Mouse (Mus musculus): ENCODE results near the gene Olfr322. TPM values are rescaled to one million over a fixed set of nuclear protein-coding genes. Genes with fewer than 3 reads are reported as not detected.

The Olfr322 gene
- polyA plus RNA-seq, 1 experiment, result 0.07 TPM

DNA sequence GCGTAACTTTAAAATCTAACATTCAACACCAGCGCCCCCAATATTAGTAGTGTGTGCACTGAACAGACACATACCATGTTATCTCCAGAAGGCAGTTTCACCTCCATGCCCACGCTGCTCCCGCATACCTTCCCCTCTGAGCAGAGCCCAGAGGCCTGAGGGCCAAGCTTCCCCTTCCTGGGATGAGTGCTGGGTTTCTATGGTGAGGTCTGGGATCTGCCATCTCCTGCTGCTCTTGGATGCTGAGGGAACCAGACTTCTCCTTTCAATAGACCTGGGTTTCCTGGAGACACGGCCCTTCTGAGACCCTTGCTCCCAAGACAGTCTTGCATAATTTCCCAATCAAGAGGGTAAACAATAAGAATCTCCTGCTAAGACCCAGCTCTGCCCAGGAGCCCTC, 28.2 kb upstream of the Olfr322 start, which contains the start of gene Olfr323:
Gene Olfr323, minus strand, starts transcription at position 101 of the 400 bp plus-strand sequence.
- TF ChIP-seq POLR2A (IDR thresholded peaks at IDR 0.05; ENCODE audit: control insufficient read depth, extremely low read depth, insufficient read depth, low read length, poor library complexity), result no peak
- Histone ChIP-seq H3K4me1 (replicated peaks; ENCODE audit: control insufficient read depth, insufficient read depth, low read length) (no peaks in the 10 kb centered on the region), H3K27me3 (ENCODE audit: control insufficient read depth, insufficient read depth, low read length) (no peaks in the 10 kb centered on the region), H3K36me3 (ENCODE audit: control insufficient read depth, insufficient read depth, low read length) (no peaks in the 10 kb centered on the region), H3K27ac (ENCODE audit: control insufficient read depth, insufficient read depth, low read length) (no peak within 1 kb of the TSS), H3K4me3 (ENCODE audit: control insufficient read depth, insufficient read depth, low read length) (no peak within 1 kb of the TSS)
- 84% methylated on average over 5 of the region's 5 CpGs for WGBS
- no peak for DNase-seq

DNA sequence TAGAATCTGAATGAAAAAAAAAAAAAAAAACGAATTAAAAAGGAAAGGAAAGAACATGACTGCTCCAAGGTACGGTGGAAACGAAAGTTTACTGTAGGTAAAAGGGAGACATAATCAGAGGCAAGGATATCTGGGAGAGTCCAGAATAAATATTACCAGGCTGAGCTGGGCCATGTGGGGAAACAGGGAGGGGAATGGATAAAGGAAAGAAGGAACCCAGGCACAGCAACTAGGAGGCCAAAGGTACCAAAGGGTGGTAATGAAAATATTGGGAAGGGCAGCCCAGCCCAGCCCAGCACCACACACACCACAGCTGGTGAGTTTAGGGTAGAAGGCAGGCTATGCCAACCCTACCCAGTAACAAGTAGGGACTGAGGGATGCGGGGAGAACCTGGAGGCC, 23.7 kb upstream of the Olfr322 start:
- no peaks in the 10 kb centered on the region for H3K27me3 ChIP-seq (ENCODE audit: control insufficient read depth, insufficient read depth, low read length)
- no peak for DNase-seq
- WGBS, result 77% methylated on average over 4 of the region's 4 CpGs
- TF ChIP-seq CTCF (IDR thresholded peaks at IDR 0.05; ENCODE audit: borderline replicate concordance, control insufficient read depth, extremely low read depth, insufficient read depth, low read length, poor library complexity) (no peak), POLR2A (IDR thresholded peaks at IDR 0.05; ENCODE audit: control insufficient read depth, extremely low read depth, insufficient read depth, low read length, poor library complexity) (no peak)
- no peak overlapping the region for H3K27ac ChIP-seq (ENCODE audit: control insufficient read depth, insufficient read depth, low read length)
- H3K36me3 ChIP-seq (ENCODE audit: control insufficient read depth, insufficient read depth, low read length), result no peaks in the 10 kb centered on the region
- no peaks in the 10 kb centered on the region for H3K4me1 ChIP-seq (replicated peaks; ENCODE audit: control insufficient read depth, insufficient read depth, low read length)
- H3K4me3 ChIP-seq (ENCODE audit: control insufficient read depth, insufficient read depth, low read length), result no peak overlapping the region

DNA sequence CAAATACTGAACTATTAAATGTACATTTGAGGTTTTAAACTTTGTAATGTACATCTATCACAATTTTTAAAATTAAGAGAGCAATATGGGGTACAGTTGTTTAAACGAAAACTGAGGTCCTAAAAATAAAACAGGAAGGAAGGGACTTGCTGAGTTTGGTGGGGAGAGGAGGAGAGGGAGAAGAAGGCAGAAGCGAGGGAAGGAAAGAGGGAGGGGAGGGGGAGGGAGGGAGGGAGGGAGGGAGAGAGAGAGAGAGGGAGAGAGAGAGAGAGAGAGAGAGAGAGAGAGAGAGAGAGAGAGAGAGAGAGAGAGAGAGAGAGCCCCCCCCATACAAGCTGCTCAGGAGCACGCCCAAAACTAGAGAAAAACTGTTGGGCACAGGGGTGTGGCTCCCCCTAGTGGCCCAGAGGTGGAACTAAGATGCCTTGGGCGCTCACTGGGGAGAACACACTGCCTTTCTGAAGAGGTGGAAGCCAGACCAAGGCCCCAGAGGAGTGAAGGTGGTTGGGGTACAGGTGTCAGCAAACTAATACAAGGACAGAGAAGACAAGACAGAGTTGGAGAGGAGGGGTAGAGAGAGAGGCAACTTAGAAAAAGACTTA, 22.1 kb upstream of the Olfr322 start:
- WGBS, result 8% methylated on average over 4 of the region's 4 CpGs
- H3K27me3 ChIP-seq (ENCODE audit: control insufficient read depth, insufficient read depth, low read length), result peaks cover 3% of the 10 kb centered on the region; the same call in 1 of the 2 replicates
- DNase-seq, result peak; percentile 54

DNA sequence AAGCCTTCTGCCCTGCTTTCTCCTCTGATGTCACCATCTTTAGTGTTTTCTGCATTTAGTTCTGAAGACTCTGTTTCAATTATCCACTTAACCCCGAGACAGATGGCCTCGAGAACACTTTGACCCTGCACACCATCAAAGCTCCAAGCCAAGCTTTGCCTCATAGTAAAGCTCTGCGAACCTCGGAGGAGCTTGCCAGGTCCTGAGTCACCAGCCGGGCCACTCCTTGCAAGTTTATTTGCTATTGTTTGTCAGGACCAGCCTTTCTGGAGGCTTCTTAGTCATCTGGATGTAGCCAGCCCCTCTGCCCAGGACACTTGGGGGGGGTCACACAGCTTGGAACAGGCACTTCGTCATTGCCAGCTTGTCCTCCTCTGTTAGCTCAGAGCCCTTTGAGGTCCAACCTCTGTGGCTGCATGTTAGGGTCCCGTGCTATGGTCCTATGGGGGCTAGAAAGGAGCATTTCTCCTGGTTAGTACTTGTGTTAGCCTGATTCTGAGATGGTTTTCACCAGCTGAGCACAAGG, 20.3 kb upstream of the Olfr322 start:
- Histone ChIP-seq H3K4me3 (ENCODE audit: control insufficient read depth, insufficient read depth, low read length) (no peak overlapping the region), H3K27me3 (ENCODE audit: control insufficient read depth, insufficient read depth, low read length) (peaks cover 3% of the 10 kb centered on the region; the same call in 1 of the 2 replicates), H3K4me1 (replicated peaks; ENCODE audit: control insufficient read depth, insufficient read depth, low read length) (no peaks in the 10 kb centered on the region), H3K27ac (ENCODE audit: control insufficient read depth, insufficient read depth, low read length) (no peak overlapping the region), H3K36me3 (ENCODE audit: control insufficient read depth, insufficient read depth, low read length) (no peaks in the 10 kb centered on the region)
- WGBS, result 94% methylated on average over 7 of the region's 7 CpGs
- DNase-seq, result no peak
- TF ChIP-seq CTCF (IDR thresholded peaks at IDR 0.05; ENCODE audit: borderline replicate concordance, control insufficient read depth, extremely low read depth, insufficient read depth, low read length, poor library complexity) (no peak), POLR2A (IDR thresholded peaks at IDR 0.05; ENCODE audit: control insufficient read depth, extremely low read depth, insufficient read depth, low read length, poor library complexity) (no peak)

More for the DNA sequence above, 22.1 kb upstream of the Olfr322 start:
- no peak overlapping the region for H3K27ac ChIP-seq (ENCODE audit: control insufficient read depth, insufficient read depth, low read length)
- no peak for TF ChIP-seq POLR2A (IDR thresholded peaks at IDR 0.05; ENCODE audit: control insufficient read depth, extremely low read depth, insufficient read depth, low read length, poor library complexity)
- TF ChIP-seq CTCF (IDR thresholded peaks at IDR 0.05; ENCODE audit: borderline replicate concordance, control insufficient read depth, extremely low read depth, insufficient read depth, low read length, poor library complexity), result peak; percentile 86
- no peak overlapping the region for H3K4me3 ChIP-seq (ENCODE audit: control insufficient read depth, insufficient read depth, low read length)
- no peaks in the 10 kb centered on the region for H3K4me1 ChIP-seq (replicated peaks; ENCODE audit: control insufficient read depth, insufficient read depth, low read length)
- no peaks in the 10 kb centered on the region for H3K36me3 ChIP-seq (ENCODE audit: control insufficient read depth, insufficient read depth, low read length)

DNA sequence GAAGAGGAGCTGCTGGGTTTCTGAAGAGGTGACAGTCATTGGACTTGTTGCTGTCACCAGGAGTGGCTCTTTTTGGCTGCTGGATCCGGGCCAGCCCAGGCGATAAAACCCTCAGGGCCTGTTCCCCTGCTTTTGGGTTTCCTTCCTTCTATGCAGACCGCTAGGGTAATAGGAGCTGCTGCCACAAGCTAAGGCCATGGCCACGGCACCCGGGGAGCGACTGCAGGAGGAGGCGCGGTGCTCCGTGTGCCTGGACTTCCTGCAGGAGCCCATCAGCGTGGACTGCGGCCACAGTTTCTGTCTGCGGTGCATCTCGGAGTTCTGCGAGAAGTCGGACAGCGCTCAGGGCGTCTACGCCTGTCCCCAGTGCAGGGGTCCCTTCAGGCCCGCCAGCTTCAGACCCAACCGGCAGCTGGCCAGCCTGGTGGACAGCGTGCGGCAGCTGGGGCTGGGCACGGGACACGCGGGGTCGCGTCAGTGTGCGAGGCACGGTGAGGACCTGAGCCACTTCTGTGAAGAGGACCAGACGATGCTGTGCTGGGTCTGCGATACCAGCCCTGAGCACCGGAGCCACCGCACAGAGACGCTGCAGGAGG, 18.2 kb upstream of the Olfr322 start, which contains the start of gene Trim58:
Gene Trim58, plus strand, starts transcription at position 194 of the 596 bp plus-strand sequence.
- TF ChIP-seq CTCF (IDR thresholded peaks at IDR 0.05; ENCODE audit: borderline replicate concordance, control insufficient read depth, extremely low read depth, insufficient read depth, low read length, poor library complexity) (no peak), POLR2A (IDR thresholded peaks at IDR 0.05; ENCODE audit: control insufficient read depth, extremely low read depth, insufficient read depth, low read length, poor library complexity) (no peak)
- H3K27ac ChIP-seq (ENCODE audit: control insufficient read depth, insufficient read depth, low read length), result no peak within 1 kb of the TSS
- no peak for DNase-seq
- WGBS, result 3% methylated on average over 34 of the region's 34 CpGs
- no peaks in the 10 kb centered on the region for H3K4me1 ChIP-seq (replicated peaks; ENCODE audit: control insufficient read depth, insufficient read depth, low read length)
- peaks cover 3% of the 10 kb centered on the region; the same call in 1 of the 2 replicates for H3K27me3 ChIP-seq (ENCODE audit: control insufficient read depth, insufficient read depth, low read length)
- H3K4me3 ChIP-seq (ENCODE audit: control insufficient read depth, insufficient read depth, low read length), result no peak within 1 kb of the TSS
- H3K36me3 ChIP-seq (ENCODE audit: control insufficient read depth, insufficient read depth, low read length), result no peaks in the 10 kb centered on the region

DNA sequence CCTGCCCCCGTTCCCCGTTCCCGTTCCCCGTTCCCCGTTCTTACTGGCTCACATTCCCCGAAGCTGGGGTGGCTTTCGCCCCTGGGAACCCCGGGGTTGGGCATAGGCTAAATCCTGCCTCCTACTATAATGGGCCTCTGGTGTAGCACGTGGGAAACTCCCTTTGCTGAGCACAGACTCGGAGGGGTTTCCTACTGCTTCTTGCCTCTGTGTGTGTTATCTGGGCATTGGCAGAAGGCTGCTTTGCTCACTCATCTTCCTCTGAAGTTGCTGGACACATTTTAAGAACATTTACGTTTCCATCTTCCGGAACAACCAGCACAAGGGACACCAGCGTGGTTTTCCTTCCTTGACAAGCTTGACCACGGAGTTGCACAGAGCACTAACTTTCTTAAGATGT, 17.5 kb upstream of the Olfr322 start:
- TF ChIP-seq CTCF (IDR thresholded peaks at IDR 0.05; ENCODE audit: borderline replicate concordance, control insufficient read depth, extremely low read depth, insufficient read depth, low read length, poor library complexity), result no peak
- no peak for TF ChIP-seq POLR2A (IDR thresholded peaks at IDR 0.05; ENCODE audit: control insufficient read depth, extremely low read depth, insufficient read depth, low read length, poor library complexity)
- Histone ChIP-seq H3K4me1 (replicated peaks; ENCODE audit: control insufficient read depth, insufficient read depth, low read length) (no peaks in the 10 kb centered on the region), H3K36me3 (ENCODE audit: control insufficient read depth, insufficient read depth, low read length) (no peaks in the 10 kb centered on the region), H3K4me3 (ENCODE audit: control insufficient read depth, insufficient read depth, low read length) (no peak overlapping the region), H3K27me3 (ENCODE audit: control insufficient read depth, insufficient read depth, low read length) (peaks cover 3% of the 10 kb centered on the region; the same call in 1 of the 2 replicates), H3K27ac (ENCODE audit: control insufficient read depth, insufficient read depth, low read length) (no peak overlapping the region)
- WGBS, result 7% methylated on average over 14 of the region's 14 CpGs
- no peak for DNase-seq

Data from thymus, adult 2 months (tissue).